Mouse (Mus musculus) natural killer cell, adult 2 months (primary cell): ENCODE results near the gene Tpm1.
A peak's percentile ranks its signal among the peaks of the same experiment; 100 is the strongest.

Experiments
- DNase-seq, 2 experiments: peaks; one replicate each; pipeline ENCODE4 v3.0.0; 2022; ENCODE audit warnings: low spot score in 2 of 2

The Tpm1 gene

DNA sequence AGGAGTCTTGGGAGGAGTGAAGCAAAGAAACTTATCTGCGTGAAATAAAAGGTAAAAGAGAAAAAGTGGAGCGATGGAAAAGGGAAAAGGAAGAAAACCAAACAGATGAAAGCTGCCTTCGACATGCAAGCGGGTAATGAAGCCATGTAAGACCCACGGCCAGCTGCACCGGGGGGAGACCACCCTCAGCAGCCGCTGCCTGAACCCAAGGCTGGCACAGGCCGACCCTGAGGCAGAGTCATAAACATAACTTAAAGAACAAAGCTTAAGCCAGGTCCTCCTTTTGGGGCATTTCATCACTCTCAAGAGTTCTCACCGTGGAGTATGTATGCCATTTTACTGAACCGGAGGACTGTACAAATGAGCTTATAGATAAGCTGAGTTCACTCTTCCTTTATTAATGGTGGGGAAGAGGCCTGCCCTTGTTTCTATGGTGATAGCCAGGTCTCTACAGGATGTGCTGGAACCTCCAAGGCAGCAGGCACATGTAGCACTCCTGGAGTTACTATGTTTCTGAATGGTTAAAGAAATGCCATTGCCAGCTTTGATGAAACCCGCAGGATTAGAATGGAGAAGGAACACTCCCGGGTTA lies 21.0 kb downstream of the Tpm1 start:
- DNase-seq = no peak

DNA sequence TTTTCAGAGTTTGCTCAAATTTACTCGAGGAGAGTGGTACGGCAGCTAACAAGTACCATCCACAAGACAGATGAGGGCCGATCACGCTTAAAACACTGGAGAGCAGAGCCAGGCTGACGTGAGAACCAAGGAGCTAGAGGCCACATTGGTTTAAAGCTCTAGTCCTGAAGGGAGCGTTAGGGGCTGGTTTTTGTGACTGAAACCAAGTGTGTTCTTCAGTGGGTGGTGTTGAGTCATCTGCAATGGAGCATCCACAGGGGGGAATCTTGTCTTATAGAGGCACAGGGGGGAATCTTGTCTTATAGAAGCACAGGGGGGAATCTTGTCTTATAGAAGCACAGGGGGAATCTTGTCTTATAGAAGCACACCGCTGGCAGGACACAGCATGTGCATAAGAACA lies 22.3 kb downstream of the Tpm1 start:
- DNase-seq = no peak

- no peak for DNase-seq
These were observed 23.1 kb downstream of the Tpm1 start for GRCm38 (mm10) chr9:67026061-67026460.

GRCm38 (mm10) chr9:67024889-67025692 lies 24.1 kb downstream of the Tpm1 start:
- DNase-seq = no peak

DNA sequence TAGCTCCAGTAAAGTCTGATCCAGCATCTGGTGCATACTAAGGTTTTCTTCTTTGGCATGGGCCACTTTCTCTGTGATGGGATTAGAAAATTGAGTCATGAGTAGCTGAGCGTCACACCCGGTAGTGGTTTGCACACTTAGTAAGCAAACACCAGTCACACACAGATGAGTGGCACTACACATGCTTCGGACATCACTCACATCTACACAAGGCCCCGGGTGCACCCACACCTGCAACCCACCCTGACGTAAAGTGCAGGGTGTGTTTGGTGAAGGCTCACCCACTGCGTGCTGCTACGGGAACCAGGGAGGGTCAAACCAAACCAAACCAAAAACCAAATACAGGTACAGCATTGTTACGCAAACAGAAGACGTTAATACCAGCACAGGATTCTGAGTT lies 25.8 kb downstream of the Tpm1 start:
- DNase-seq = no peak

DNA sequence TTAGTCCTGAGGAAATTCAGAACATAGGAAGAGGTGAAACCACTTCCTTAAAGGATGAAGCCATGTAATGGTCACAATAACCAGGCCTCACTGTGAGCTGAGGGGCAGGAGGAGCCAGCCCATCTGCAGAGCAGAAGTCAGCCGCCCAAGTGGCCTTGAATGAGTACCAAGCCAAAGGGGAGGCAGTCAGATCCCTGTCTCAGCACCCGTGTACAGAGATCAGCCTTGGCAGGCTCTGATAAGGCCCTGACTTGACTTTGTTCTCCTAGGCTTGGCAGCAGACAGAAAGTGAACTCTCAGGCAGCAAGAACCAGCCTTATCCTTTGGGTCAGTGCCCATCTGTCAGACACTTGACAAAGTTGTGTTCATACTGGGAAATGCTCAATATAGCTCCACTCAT lies 29.1 kb downstream of the Tpm1 start:
- DNase-seq = no peak

DNA sequence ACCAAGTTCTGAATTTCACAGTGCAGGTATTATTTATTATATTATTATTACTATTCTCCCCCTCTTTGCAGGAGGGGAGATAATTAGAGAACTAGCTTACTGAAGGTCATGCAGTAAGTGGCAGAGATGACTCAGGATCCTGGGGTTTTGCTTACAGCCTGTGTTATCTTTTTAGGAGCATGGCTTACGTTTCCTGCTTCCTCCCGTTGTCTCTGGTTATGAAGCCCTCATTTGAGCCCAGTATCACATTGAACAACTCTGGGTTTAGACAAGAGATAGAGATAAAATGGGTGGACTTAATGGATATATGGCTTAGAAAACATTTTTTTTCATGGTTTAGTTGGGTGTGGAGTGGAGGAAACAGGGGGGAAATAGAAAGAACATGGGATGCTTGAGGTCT lies 35.7 kb downstream of the Tpm1 start:
- DNase-seq = no peak

DNA sequence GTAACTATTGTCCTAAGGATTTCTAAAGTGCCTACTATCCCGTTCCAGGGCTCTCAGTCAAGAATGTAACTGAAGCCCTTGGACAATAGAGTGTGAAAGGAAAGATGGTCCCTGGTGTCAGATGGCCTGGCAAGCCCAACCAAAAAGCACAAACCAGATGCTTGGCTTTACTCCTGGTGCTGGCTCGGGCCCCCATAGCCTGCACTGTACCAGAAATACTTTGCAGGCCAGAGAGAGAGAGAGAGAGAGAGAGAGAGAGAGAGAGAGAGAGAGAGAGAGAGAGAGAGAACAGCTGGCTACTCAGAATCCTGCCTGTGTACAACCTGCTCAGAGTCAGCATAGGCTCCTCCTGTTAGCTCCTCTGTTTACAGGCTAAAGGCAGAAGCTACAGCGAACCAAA lies 36.7 kb downstream of the Tpm1 start:
- DNase-seq = no peak

DNA sequence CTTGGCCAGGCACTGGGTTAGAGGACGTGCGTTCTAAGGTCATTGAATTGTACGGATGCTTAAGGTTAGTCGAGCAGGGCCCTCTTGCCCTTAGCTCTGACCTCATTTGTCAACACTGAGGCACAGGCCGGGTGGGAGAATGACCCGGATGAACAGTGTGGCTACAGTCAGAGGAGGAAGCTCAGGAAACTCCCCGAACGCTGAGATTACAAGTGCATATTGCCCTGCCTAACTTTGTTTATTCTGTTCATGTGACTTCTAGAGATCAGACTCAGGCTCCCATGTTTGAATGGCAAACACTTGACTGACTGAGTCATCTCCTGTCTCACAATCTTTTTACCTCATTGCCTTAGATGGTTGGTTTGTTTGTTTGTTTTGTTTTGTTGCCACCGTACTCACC lies 37.7 kb downstream of the Tpm1 start:
- no peak for DNase-seq

DNA sequence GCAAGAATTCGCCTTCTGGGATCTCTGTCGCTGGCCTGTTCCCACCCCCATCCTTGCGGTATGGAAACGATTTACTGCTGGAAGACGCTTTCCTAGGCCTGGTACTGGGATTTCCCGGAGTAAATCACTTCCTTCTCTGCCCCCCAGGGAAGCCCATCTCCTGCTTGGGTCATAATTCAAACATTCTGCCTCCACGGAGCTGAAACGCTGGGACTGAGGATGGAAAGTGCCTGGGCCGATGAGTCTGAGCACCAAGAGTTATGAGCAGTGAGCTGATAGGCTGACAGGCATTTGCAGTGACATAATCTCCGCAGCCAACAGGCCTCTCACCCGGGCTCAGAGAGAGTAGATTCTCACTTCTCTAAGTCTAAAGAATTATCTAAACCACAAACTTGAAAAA lies 40.4 kb downstream of the Tpm1 start:
- DNase-seq = no peak

- DNase-seq = no peak
These were observed 42.8 kb downstream of the Tpm1 start for GRCm38 (mm10) chr9:67006376-67006775.

DNA sequence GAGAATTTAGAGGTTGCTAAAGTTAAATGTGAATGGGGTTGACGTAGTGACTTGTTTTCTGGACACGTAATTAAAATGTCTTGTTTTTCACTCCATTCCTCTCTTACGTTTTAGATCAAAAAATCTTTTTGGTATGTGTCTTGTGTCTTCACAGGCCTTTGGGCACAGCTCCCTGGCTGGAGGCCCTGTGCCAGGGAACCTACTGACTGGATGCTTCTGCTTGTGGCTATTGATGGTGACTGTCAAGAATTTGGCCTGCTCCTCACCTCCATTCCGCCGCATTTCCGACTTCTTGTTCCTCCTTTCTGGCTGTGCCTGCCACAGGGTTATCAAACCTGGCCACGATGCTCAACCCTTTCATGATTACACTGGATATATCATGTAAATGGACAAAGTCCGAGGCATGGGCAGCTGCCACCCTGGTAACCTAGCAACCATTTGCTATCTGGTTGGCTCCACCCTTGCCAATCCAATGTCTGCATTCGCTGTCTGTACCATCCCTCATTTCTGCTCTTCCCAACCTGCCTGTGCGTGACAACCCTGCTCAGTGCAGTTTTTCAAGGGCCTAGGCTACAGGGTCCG lies 44.0 kb downstream of the Tpm1 start:
- no peak for DNase-seq

DNA sequence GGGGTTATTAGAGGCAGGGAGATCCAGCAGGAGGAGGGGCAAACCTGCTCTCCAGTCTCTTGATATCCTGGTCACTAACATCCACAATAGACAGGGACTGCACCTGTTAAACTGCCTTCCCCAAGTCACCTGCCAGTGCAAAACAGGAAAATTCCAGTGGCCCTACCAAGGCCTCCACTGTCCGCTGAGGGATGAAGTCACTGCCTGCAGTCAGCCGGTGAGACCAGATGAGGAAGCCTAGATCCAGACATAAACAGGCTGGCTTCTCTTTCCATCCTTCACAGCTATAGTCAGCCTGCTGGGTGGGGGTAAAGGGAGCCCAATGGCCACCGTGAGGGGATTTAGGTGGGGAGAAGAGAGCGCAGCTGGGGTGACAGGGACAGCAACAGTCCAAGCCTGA lies 45.5 kb downstream of the Tpm1 start:
- no peak for DNase-seq

DNA sequence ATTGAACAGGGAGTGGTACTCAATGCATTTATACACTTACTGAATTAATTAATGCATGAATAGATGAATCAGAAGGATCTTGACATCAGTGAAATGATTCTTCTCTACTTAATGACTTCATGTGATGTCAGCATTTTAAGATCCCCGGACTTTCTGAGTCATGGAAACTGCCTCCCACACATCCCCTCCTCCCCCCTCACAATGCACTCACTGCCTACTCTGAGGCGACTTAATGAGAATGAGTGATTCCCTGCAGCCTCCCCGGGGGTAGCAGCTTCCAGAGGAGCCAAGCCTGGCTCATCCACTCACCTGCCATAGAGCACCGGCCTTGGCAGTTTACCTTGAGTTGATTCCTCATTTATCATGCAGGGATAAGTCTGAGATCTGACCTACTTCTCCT lies 46.0 kb downstream of the Tpm1 start:
- no peak for DNase-seq

- DNase-seq = no peak
These were observed 47.7 kb downstream of the Tpm1 start for GRCm38 (mm10) chr9:67001506-67001905.

DNA sequence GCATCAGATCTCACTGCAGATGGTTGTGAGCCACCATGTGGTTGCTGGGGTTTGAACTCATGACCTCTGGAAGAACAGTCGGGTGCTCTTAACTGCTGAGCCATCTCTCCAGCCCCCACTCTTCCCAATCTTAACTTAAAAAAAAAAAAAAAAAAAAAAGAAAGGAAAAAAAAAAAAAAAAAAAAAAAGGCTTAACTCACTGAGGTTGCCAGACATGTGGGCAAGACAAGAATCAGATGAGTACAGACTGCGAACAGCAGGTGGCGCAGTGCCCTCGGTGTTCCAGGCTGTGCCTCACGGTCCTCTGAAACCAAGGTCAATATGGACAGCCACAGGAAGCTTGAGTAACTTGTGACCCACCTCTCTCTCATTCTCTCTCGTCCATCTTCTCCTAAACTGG lies 48.2 kb downstream of the Tpm1 start:
- peak; percentile 57 to 71 for DNase-seq

GRCm38 (mm10) chr9:66999698-67000097 lies 49.5 kb downstream of the Tpm1 start:
- DNase-seq = no peak

- DNase-seq = no peak
These were observed 57.3 kb downstream of the Tpm1 start for GRCm38 (mm10) chr9:66991750-66992410.

GRCm38 (mm10) chr9:66991021-66991749 lies 58.0 kb downstream of the Tpm1 start:
- DNase-seq = no peak

DNA sequence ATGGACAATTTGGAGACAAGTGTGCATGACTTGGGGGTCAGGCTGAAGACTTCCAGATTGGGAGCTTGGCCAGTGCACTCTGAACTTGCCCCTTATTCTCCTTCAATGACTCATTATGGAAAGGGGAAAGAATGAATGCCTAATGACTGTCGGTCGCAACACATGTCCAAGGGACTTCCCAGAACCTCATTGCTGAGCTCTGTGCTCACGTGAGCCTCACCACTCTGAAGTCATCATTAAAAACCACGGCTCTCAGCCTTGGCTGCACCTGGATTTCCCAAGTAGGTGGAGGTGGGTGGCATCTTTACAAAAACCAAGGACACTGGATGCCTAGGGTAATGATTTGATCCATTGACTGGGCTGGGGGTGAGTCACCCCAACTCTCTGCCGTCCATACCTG lies 59.2 kb downstream of the Tpm1 start:
- DNase-seq = no peak

DNA sequence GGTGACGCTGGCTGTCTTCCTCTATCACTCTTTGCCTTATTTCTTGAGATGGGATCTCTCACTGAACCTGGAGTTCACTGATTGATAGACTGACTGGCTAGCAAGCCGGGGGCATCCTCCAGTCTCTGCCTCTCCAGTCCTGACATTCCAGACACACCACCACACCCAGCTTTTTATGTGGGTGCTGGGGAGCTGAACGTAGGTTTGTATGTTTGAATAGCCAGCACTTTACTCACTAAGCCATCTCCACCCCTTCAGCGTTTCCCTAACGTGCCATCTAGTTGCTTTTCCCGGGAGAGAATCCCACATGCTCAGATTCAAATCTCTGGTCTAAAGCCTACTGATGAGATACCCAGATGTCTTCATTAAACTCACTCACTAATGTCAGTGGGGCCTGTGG lies 59.6 kb downstream of the Tpm1 start:
- DNase-seq = no peak

DNA sequence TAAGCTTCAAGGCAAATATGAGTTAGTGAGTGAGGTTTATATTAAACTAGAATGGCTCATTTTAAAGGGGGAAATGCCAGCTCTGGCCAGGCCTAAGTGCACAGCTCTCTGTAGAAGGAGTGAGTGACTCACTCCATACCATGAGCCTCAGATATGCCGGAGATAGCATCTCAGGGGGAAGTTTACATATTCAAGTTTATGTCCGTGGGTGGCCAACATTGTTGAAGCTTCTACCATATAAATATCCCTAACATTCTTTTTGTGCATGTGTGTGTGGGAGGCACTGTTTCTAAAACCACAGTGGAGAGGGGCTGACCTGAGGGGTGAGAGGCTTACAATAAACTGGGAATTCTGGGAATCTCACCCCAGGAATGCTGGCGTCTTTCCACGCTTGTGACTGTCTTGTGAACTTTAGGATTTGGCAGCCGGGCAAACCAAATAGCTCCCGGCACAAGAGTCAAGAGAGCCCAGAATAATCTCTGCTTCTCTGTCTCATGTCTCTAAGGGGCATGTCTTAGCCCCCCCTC lies 60.3 kb downstream of the Tpm1 start:
- no peak for DNase-seq
